Mouse (Mus musculus) limb, embryonic 12.5 days (tissue): ENCODE results near the gene Tmem158. TPM values are rescaled to one million over a fixed set of nuclear protein-coding genes. Genes with fewer than 3 reads are reported as not detected.

Experiments
- ATAC-seq: fragments of 200-750 bp; cut with Nextera tagmentation; 2 replicates; pipeline ENCODE4 v1.8.0; 2017; ENCODE audit warnings: low read depth, moderate TSS enrichment; ENCODE audit not compliant: insufficient number of reproducible peaks, insufficient read depth, low FRiP score, low TSS enrichment
- H3K27ac ChIP-seq: fragments of 300-500 bp; sonication (generic); 2 replicates; pipeline ENCODE4 v1.5.1; 2016; ENCODE audit warnings: mild to moderate bottlenecking, moderate library complexity
- H3K27me3 ChIP-seq: fragments of 300-500 bp; sonication (generic); 2 replicates; pipeline ENCODE4 v1.6.1; 2016; ENCODE audit warnings: mild to moderate bottlenecking, moderate library complexity
- H3K36me3 ChIP-seq: fragments of 300-500 bp; sonication (generic); 2 replicates; pipeline ENCODE4 v1.6.1; 2016; ENCODE audit warnings: mild to moderate bottlenecking, moderate library complexity
- H3K4me1 ChIP-seq: fragments of 300-500 bp; sonication (generic); replicated peaks from 2 replicates; pipeline ENCODE4 v1.6.1; 2016
- H3K4me2 ChIP-seq: fragments of 300-500 bp; sonication (generic); 2 replicates; pipeline ENCODE4 v1.6.1; 2016; ENCODE audit warnings: mild to moderate bottlenecking, moderate library complexity
- H3K4me3 ChIP-seq: fragments of 300-500 bp; sonication (generic); replicated peaks from 2 replicates; pipeline ENCODE4 v1.5.1; 2016; ENCODE audit warnings: mild to moderate bottlenecking
- H3K9ac ChIP-seq: fragments of 300-500 bp; sonication (generic); replicated peaks from 2 replicates; pipeline ENCODE4 v1.6.1; 2016; ENCODE audit warnings: mild to moderate bottlenecking, moderate library complexity
- H3K9me3 ChIP-seq: fragments of 300-500 bp; sonication (generic); 2 replicates; pipeline ENCODE4 v1.6.1; 2016; ENCODE audit warnings: mild to moderate bottlenecking, moderate library complexity
- WGBS: fragments of 180-500 bp; shearing (Covaris S2); methylation state at CpG from one replicate; pipeline ENCODE4 v1.1.7; 2016; 5-methylcytosine and 5-hydroxymethylcytosine counted together
- polyA plus RNA-seq: library from polyadenylated mRNA; unstranded; fragments of >200 nt; fragmentation: Nextera tagmentation; extraction: Ambion mirVana; gene quantifications from 2 replicates; pipeline ENCODE4 v1.2.1, GENCODE M21; 2016

Gene Tmem158
- polyA plus RNA-seq, 1 experiment from 2014 or later: 15.3 TPM

GRCm38 (mm10) chr9:123278003-123278402, 17.4 kb upstream of the Tmem158 start:
- Histone ChIP-seq H3K9me3 (no peaks in the 10 kb centered on the region), H3K36me3 (no peaks in the 10 kb centered on the region), H3K27ac (no peak overlapping the region), H3K4me3 (no peak overlapping the region), H3K4me1 (no peaks in the 10 kb centered on the region), H3K9ac (no peak overlapping the region), H3K27me3 (no peaks in the 10 kb centered on the region), H3K4me2 (no peak overlapping the region)
- WGBS: 78% methylated on average over 2 of the region's 2 CpGs
- no peak for ATAC-seq

- H3K9ac ChIP-seq: no peak overlapping the region
- H3K36me3 ChIP-seq: no peaks in the 10 kb centered on the region
- no peak for ATAC-seq
- H3K4me3 ChIP-seq: no peak overlapping the region
- H3K4me1 ChIP-seq: no peaks in the 10 kb centered on the region
- WGBS: 82% methylated on average over 2 of the region's 2 CpGs
- H3K27ac ChIP-seq: no peak overlapping the region
- H3K4me2 ChIP-seq: no peak overlapping the region
- no peaks in the 10 kb centered on the region for H3K9me3 ChIP-seq
- H3K27me3 ChIP-seq: no peaks in the 10 kb centered on the region
Measured at GRCm38 (mm10) chr9:123275373-123275772, 14.8 kb upstream of the Tmem158 start.

- no peaks in the 10 kb centered on the region for H3K36me3 ChIP-seq
- no peak overlapping the region for H3K9ac ChIP-seq
- no peak overlapping the region for H3K4me3 ChIP-seq
- ATAC-seq: 0 out of 2 replicates have a peak, but pooled peaks have one; percentile 26
- H3K9me3 ChIP-seq: no peaks in the 10 kb centered on the region
- no peaks in the 10 kb centered on the region for H3K27me3 ChIP-seq
- H3K4me2 ChIP-seq: no peak overlapping the region
- no peak overlapping the region for H3K27ac ChIP-seq
- H3K4me1 ChIP-seq: no peaks in the 10 kb centered on the region
- WGBS: 82% methylated on average over 5 of the region's 5 CpGs
Measured at GRCm38 (mm10) chr9:123274674-123275073, 14.1 kb upstream of the Tmem158 start.

GRCm38 (mm10) chr9:123273876-123274275, 13.3 kb upstream of the Tmem158 start:
- Histone ChIP-seq H3K27ac (no peak overlapping the region), H3K9ac (no peak overlapping the region), H3K36me3 (no peaks in the 10 kb centered on the region), H3K4me3 (no peak overlapping the region), H3K27me3 (no peaks in the 10 kb centered on the region), H3K4me2 (no peak overlapping the region), H3K9me3 (no peaks in the 10 kb centered on the region), H3K4me1 (no peaks in the 10 kb centered on the region)
- ATAC-seq: no peak
- WGBS: 58% methylated on average over 2 of the region's 2 CpGs

- no peak overlapping the region for H3K27ac ChIP-seq
- no peaks in the 10 kb centered on the region for H3K36me3 ChIP-seq
- no peak overlapping the region for H3K9ac ChIP-seq
- no peak overlapping the region for H3K4me3 ChIP-seq
- ATAC-seq: no peak
- no peaks in the 10 kb centered on the region for H3K4me1 ChIP-seq
- no peaks in the 10 kb centered on the region for H3K27me3 ChIP-seq
- H3K9me3 ChIP-seq: no peaks in the 10 kb centered on the region
- H3K4me2 ChIP-seq: no peak overlapping the region
- WGBS: 79% methylated on average over 4 of the region's 4 CpGs
Measured at GRCm38 (mm10) chr9:123271552-123271951, 11.0 kb upstream of the Tmem158 start.

GRCm38 (mm10) chr9:123269906-123270558, 9.5 kb upstream of the Tmem158 start:
- H3K9ac ChIP-seq: no peak overlapping the region
- no peaks in the 10 kb centered on the region; the same call in 1 of the 2 replicates for H3K27me3 ChIP-seq
- no peak for ATAC-seq
- no peaks in the 10 kb centered on the region for H3K9me3 ChIP-seq
- WGBS: 91% methylated on average over 2 of the region's 2 CpGs
- H3K27ac ChIP-seq: no peak overlapping the region
- H3K4me3 ChIP-seq: no peak overlapping the region
- H3K4me1 ChIP-seq: no peaks in the 10 kb centered on the region
- H3K36me3 ChIP-seq: no peaks in the 10 kb centered on the region
- no peak overlapping the region for H3K4me2 ChIP-seq

- ATAC-seq: peak; percentile 78
- Histone ChIP-seq H3K4me3 (peak overlapping the region; percentile 71), H3K4me1 (peaks cover 4% of the 10 kb centered on the region; the same call in 1 of the 2 replicates), H3K9me3 (no peaks in the 10 kb centered on the region), H3K27me3 (peaks cover 49% of the 10 kb centered on the region), H3K27ac (peak overlapping the region; percentile 56; the same call in 1 of the 2 replicates), H3K9ac (peak overlapping the region; percentile 74), H3K4me2 (peak overlapping the region; percentile 94), H3K36me3 (no peaks in the 10 kb centered on the region)
- WGBS: 0% methylated on average over 92 of the region's 92 CpGs
Measured at GRCm38 (mm10) chr9:123259896-123260610, 511 bp downstream of the Tmem158 start.

- peaks cover 4% of the 10 kb centered on the region; the same call in 1 of the 2 replicates for H3K4me1 ChIP-seq
- H3K4me3 ChIP-seq: peak overlapping the region; percentile 71
- H3K9ac ChIP-seq: peak overlapping the region; percentile 74
- peak overlapping the region; percentile 94 for H3K4me2 ChIP-seq
- WGBS: under 1% methylated on average over 45 of the region's 45 CpGs
- H3K36me3 ChIP-seq: no peaks in the 10 kb centered on the region
- no peak overlapping the region for H3K27ac ChIP-seq
- H3K9me3 ChIP-seq: no peaks in the 10 kb centered on the region
- peaks cover 49% of the 10 kb centered on the region for H3K27me3 ChIP-seq
- ATAC-seq: 0 out of 2 replicates have a peak, but pooled peaks have one; percentile 3
Measured at GRCm38 (mm10) chr9:123259461-123259895, 1.1 kb downstream of the Tmem158 start.

GRCm38 (mm10) chr9:123258796-123259195, 1.8 kb downstream of the Tmem158 start:
- Histone ChIP-seq H3K4me2 (peak overlapping the region; percentile 94), H3K9ac (no peak overlapping the region), H3K4me3 (peak overlapping the region; percentile 71; the same call in 1 of the 2 replicates), H3K9me3 (no peaks in the 10 kb centered on the region), H3K27me3 (peaks cover 49% of the 10 kb centered on the region), H3K36me3 (no peaks in the 10 kb centered on the region), H3K4me1 (peaks cover 4% of the 10 kb centered on the region; the same call in 1 of the 2 replicates), H3K27ac (no peak overlapping the region)
- no peak for ATAC-seq
- 39% methylated on average over 10 of the region's 10 CpGs for WGBS

GRCm38 (mm10) chr9:123255736-123256135, 4.8 kb downstream of the Tmem158 start:
- H3K27ac ChIP-seq: no peak overlapping the region
- 80% methylated on average over 3 of the region's 3 CpGs for WGBS

GRCm38 (mm10) chr9:123247992-123248391, 12.6 kb downstream of the Tmem158 start:
- ATAC-seq: no peak
- H3K9me3 ChIP-seq: no peaks in the 10 kb centered on the region
- WGBS: 83% methylated on average over 1 of the region's 1 CpGs

More at GRCm38 (mm10) chr9:123255736-123256135, 4.8 kb downstream of the Tmem158 start:
- Histone ChIP-seq H3K36me3 (no peaks in the 10 kb centered on the region), H3K4me1 (peaks cover 4% of the 10 kb centered on the region; the same call in 1 of the 2 replicates), H3K4me3 (no peak overlapping the region), H3K9me3 (no peaks in the 10 kb centered on the region), H3K27me3 (peaks cover 38% of the 10 kb centered on the region), H3K4me2 (no peak overlapping the region), H3K9ac (no peak overlapping the region)
- no peak for ATAC-seq

More at GRCm38 (mm10) chr9:123247992-123248391, 12.6 kb downstream of the Tmem158 start:
- no peak overlapping the region for H3K4me3 ChIP-seq
- no peak overlapping the region for H3K4me2 ChIP-seq
- no peak overlapping the region for H3K27ac ChIP-seq
- no peak overlapping the region for H3K9ac ChIP-seq
- no peaks in the 10 kb centered on the region for H3K36me3 ChIP-seq
- no peaks in the 10 kb centered on the region; the same call in 1 of the 2 replicates for H3K27me3 ChIP-seq
- no peaks in the 10 kb centered on the region for H3K4me1 ChIP-seq
